Mouse (Mus musculus): ENCODE results near the gene Slc4a5.

GRCm38 (mm10) chr6:83197345-83198004, 22.2 kb upstream of the Slc4a5 start:
- TF ChIP-seq CTCF (IDR thresholded peaks at IDR 0.05 in 2 of 3, conservative IDR thresholded peaks at IDR 0.05 in 1 of 3; ENCODE audit: control insufficient read depth in 1 of 3, insufficient read depth in 1 of 3, low read depth in 2 of 3, low read length in 3 of 3, poor library complexity in 1 of 3, severe bottlenecking in 1 of 3) (peak in 2 of 3 experiments; percentile 42 to 61; a peak in 4 of 6 replicates), GATA1 (IDR thresholded peaks at IDR 0.05; ENCODE audit: low read depth, low read length) (no peak), USF1 (IDR thresholded peaks at IDR 0.05; ENCODE audit: low read depth, low read length) (no peak)
